Mouse (Mus musculus): Measurements from ENCODE around the gene Arl3.

DNA sequence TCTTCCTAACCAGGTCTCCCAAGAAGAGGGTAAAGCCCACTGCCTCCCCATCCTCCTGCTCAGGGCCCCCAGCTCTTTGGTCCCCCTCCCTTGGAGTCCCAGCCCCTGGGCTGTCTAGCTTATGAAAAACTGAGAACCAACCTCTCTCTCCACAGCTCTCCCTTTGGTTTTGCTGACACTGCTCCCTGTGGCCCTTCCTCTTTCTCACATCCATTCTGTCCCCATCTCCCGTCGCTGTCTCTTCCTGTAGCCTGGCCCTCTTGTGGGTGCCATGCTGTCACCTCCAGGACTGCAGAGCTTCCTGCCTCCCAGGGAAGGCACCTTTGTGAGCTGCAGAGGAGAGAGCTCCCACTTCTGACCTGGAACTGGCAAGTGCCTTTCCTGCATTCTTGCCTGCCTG lies 86.3 kb downstream of the Arl3 start:
- TF ChIP-seq POLR2A (IDR thresholded peaks at IDR 0.05; ENCODE audit: control insufficient read depth, low read depth, low read length): no peak
- no peak for TF ChIP-seq CTCF (IDR thresholded peaks at IDR 0.05; ENCODE audit: control insufficient read depth, insufficient read depth, insufficient replicate concordance, low read depth, low read length)
